Mouse (Mus musculus): ENCODE measurements at regions not wholly inside any gene's neighbourhood (a gene's known extent, or its start where the extent isn't known, plus 50 kb on each side); places are given as distances from the start of the nearest gene placed in this dataset.

- no peak overlapping the region for H3K4me3 ChIP-seq (replicated peaks in 1 of 3; ENCODE audit: low read depth in 2 of 3, low read length in 2 of 3, poor library complexity in 1 of 3)
- TF ChIP-seq UBTF (IDR thresholded peaks at IDR 0.05; ENCODE audit: low read depth, low read length) (no peak), RCOR1 (conservative IDR thresholded peaks at IDR 0.05; ENCODE audit: low read depth, low read length) (no peak), SIN3A (IDR thresholded peaks at IDR 0.05; ENCODE audit: low read length) (no peak), SMC3 (IDR thresholded peaks at IDR 0.05; ENCODE audit: low read depth, low read length) (no peak), ZNF384 (IDR thresholded peaks at IDR 0.05; ENCODE audit: low read depth, low read length) (no peak), POLR2AphosphoS2 (IDR thresholded peaks at IDR 0.05; ENCODE audit: low read depth, low read length) (no peak), MAX (IDR thresholded peaks at IDR 0.05; ENCODE audit: low read length) (no peak), ZKSCAN1 (IDR thresholded peaks at IDR 0.05; ENCODE audit: borderline replicate concordance, low read depth, low read length) (no peak)
- no peak overlapping the region for H3K27ac ChIP-seq (ENCODE audit: insufficient read depth, low read depth)
- no peaks in the 10 kb centered on the region for H3K4me1 ChIP-seq (ENCODE audit: control insufficient read depth in 1 of 2, insufficient read depth in 2 of 2)
- in situ Hi-C loops (cut with MboI; ENCODE audit: low pct_ligation_motif_present, low pct_unique_long_range_greater_than_20kb, low sequenced_read_pairs) (no loop called here), dilution Hi-C loops (cut with MboI; ENCODE audit: extremely low pct_ligation_motif_present, extremely low pct_unique_long_range_greater_than_20kb, low sequenced_read_pairs) (no loop called here)
- H3K4me2 ChIP-seq (ENCODE audit: insufficient read depth, low read depth, poor library complexity, severe bottlenecking): no peak overlapping the region
- H3K9me3 ChIP-seq (replicated peaks; ENCODE audit: low read length): no peaks in the 10 kb centered on the region
- no peaks in the 10 kb centered on the region for H3K36me3 ChIP-seq (replicated peaks in 1 of 2; ENCODE audit: control insufficient read depth in 1 of 2, insufficient read depth in 1 of 2, low read length in 1 of 2)
- DNase-seq (ENCODE audit: extremely low read depth): no peak
- H3K27me3 ChIP-seq (replicated peaks): no peaks in the 10 kb centered on the region
- H3K9ac ChIP-seq (ENCODE audit: insufficient read depth, low read depth): no peak overlapping the region
- no peaks in the 10 kb centered on the region for H3K79me2 ChIP-seq (replicated peaks; ENCODE audit: control insufficient read depth, extremely low read depth, insufficient read depth, poor library complexity, severe bottlenecking)
Measured at GRCm38 (mm10) chr3:81304017-81304791, 268.0 kb downstream of the Pdgfc start.

GRCm38 (mm10) chr3:81305412-81306165, 269.4 kb downstream of the Pdgfc start:
- Histone ChIP-seq H3K4me3 (replicated peaks in 1 of 3; ENCODE audit: low read depth in 2 of 3, low read length in 2 of 3, poor library complexity in 1 of 3) (no peak overlapping the region), H3K27ac (ENCODE audit: insufficient read depth, low read depth) (no peak overlapping the region), H3K27me3 (replicated peaks) (no peaks in the 10 kb centered on the region), H3K4me2 (ENCODE audit: insufficient read depth, low read depth, poor library complexity, severe bottlenecking) (no peak overlapping the region), H3K9me3 (replicated peaks; ENCODE audit: low read length) (no peaks in the 10 kb centered on the region), H3K79me2 (replicated peaks; ENCODE audit: control insufficient read depth, extremely low read depth, insufficient read depth, poor library complexity, severe bottlenecking) (no peaks in the 10 kb centered on the region), H3K9ac (ENCODE audit: insufficient read depth, low read depth) (no peak overlapping the region), H3K36me3 (replicated peaks in 1 of 2; ENCODE audit: control insufficient read depth in 1 of 2, insufficient read depth in 1 of 2, low read length in 1 of 2) (no peaks in the 10 kb centered on the region), H3K4me1 (ENCODE audit: control insufficient read depth in 1 of 2, insufficient read depth in 2 of 2) (no peaks in the 10 kb centered on the region)
- no peak for DNase-seq (ENCODE audit: extremely low read depth)
- in situ Hi-C loops (cut with MboI; ENCODE audit: low pct_ligation_motif_present, low pct_unique_long_range_greater_than_20kb, low sequenced_read_pairs): no loop called here
- no peak for TF ChIP-seq MAFK (IDR thresholded peaks at IDR 0.05; ENCODE audit: insufficient replicate concordance, low read length)
- no peak for TF ChIP-seq ZC3H11A (IDR thresholded peaks at IDR 0.05; ENCODE audit: low read depth, low read length)
- TF ChIP-seq RAD21 (IDR thresholded peaks at IDR 0.05; ENCODE audit: low read depth, low read length): no peak
- no peak for TF ChIP-seq EP300 (IDR thresholded peaks at IDR 0.05; ENCODE audit: low read length)
- TF ChIP-seq E2F4 (IDR thresholded peaks at IDR 0.05; ENCODE audit: insufficient replicate concordance, low read depth, low read length): no peak
- TF ChIP-seq POLR2A (IDR thresholded peaks at IDR 0.05; ENCODE audit: low read depth, low read length): no peak
- no peak for TF ChIP-seq MXI1 (IDR thresholded peaks at IDR 0.05; ENCODE audit: low read depth, low read length)
- TF ChIP-seq SMC3 (IDR thresholded peaks at IDR 0.05; ENCODE audit: low read depth, low read length): no peak
- TF ChIP-seq GABPA (IDR thresholded peaks at IDR 0.05; ENCODE audit: insufficient replicate concordance, low read depth, low read length): no peak
- TF ChIP-seq ETS1 (conservative IDR thresholded peaks at IDR 0.05; ENCODE audit: low read depth, low read length): no peak
- no peak for TF ChIP-seq IRF4 (IDR thresholded peaks at IDR 0.05; ENCODE audit: low read depth, low read length)
- TF ChIP-seq KAT2A (IDR thresholded peaks at IDR 0.05; ENCODE audit: insufficient replicate concordance, low read length): no peak
- dilution Hi-C loops (cut with MboI; ENCODE audit: extremely low pct_ligation_motif_present, extremely low pct_unique_long_range_greater_than_20kb, low sequenced_read_pairs): no loop called here
